Mouse (Mus musculus): Measurements from ENCODE around the gene Ifrd1. TPM values are rescaled to one million over a fixed set of nuclear protein-coding genes. Genes with fewer than 3 reads are reported as not detected.
A peak's percentile ranks its signal among the peaks of the same experiment; 100 is the strongest.

The Ifrd1 gene
- polyA plus RNA-seq, 1 experiment from 2014 or later, result 98.2 TPM

DNA sequence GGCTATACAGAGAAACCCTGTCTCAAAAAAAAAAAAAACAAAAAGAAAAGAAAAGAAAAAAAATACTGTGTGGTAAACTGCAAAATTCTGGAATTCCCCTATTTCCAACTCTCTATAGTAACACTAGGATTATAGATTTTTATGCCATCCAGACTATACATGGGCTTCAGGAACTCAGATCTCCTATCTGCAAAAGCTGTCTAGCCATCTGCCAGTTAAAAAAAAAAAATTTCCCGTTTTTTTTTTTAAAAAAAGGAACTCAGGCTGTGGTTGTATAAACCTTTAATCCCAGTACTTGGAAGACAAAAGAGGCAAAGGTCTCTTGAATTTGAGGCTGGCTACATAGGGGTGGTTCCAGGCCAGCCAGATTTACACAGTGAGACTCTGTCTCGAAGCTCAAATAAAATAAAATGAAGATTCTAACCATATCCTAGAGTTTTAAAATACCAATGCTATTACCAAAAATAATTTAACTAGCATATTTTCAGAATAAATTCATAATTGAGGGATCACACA lies 29.8 kb downstream of the Ifrd1 start:
- Histone ChIP-seq H3K9ac (no peak overlapping the region), H3K4me2 (no peak overlapping the region), H3K9me3 (no peaks in the 10 kb centered on the region), H3K4me3 (no peak overlapping the region), H3K27me3 (replicated peaks) (no peaks in the 10 kb centered on the region), H3K36me3 (peaks cover 43% of the 10 kb centered on the region), H3K4me1 (peaks cover 27% of the 10 kb centered on the region), H3K27ac (replicated peaks) (no peak overlapping the region)
- ATAC-seq (ENCODE audit: extremely low read depth, insufficient number of reproducible peaks, low FRiP score, low TSS enrichment), result no peak
- WGBS, result 64% methylated on average over 2 of the region's 2 CpGs

DNA sequence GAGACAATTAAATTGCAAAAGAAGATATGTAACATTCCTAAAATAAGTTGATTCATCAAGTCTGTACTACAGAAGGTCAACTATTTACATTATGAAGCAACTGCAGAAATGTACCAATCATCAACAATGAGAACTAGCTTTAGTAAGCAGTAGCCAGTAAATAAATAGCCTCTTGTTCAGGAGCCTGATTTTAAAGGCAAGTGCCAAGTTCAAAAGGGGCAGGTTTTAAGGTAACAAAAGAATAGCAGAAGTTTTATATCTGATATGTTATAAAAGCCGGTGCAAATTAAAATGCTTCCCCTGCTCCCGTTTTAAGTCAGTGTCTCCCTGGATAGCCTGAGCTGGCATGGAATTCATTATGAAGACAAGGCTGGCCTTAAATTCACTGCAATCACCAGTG lies 30.5 kb downstream of the Ifrd1 start:
- Histone ChIP-seq H3K4me1 (peaks cover 27% of the 10 kb centered on the region), H3K4me2 (no peak overlapping the region), H3K27me3 (replicated peaks) (no peaks in the 10 kb centered on the region), H3K36me3 (peaks cover 50% of the 10 kb centered on the region), H3K27ac (replicated peaks) (no peak overlapping the region), H3K4me3 (no peak overlapping the region), H3K9me3 (peaks cover 1% of the 10 kb centered on the region; the same call in 1 of the 2 replicates), H3K9ac (no peak overlapping the region)
- WGBS, result 91% methylated on average over 2 of the region's 2 CpGs
- ATAC-seq (ENCODE audit: extremely low read depth, insufficient number of reproducible peaks, low FRiP score, low TSS enrichment), result no peak

DNA sequence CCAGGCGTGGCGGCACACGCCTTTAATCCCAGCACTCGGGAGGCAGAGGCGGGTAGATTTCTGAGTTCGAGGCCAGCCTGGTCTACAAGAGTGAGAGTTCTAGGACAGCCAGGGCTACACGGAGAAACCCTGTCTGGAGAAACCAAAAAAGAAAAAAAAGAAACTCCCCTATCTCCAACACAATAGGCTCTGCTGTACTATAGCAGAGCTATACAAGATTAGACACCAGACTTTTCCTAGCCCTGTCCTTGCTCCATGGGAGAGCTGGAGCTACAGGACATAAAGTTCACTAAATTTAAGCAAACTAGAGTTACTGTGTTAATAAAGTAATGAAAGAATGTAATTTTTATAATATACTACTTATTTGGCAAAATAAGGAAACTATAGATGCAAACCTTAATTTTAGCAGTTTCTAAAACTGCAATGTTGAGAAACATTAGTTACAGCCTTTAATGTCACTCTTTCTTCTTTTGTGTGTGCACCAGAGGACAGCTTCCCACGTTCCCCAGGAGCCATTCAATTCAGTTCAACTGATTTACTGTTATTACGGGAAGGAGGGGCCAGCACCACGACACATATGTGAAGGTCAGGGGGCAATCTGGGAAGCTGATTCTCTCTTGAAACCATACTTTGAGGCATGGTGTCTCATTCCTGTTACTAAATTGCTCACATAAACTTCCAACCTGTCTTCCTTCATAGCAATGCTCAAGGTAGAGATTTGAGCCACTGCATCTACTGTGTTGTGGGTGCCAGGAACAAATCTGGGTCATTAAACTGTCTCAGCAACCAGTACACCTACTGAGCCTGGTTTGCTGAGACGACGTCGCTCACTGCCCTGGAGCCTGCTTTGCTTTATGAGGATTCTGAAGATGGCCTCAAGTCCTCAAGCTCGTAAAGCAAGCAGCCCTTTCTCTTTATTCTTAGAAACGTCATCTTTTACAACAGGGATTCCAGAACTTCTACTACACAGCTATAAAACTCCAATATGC lies 33.1 kb downstream of the Ifrd1 start:
- no peak for ATAC-seq (ENCODE audit: extremely low read depth, insufficient number of reproducible peaks, low FRiP score, low TSS enrichment)
- Histone ChIP-seq H3K27me3 (replicated peaks) (no peaks in the 10 kb centered on the region), H3K27ac (replicated peaks) (no peak overlapping the region), H3K4me1 (peaks cover 12% of the 10 kb centered on the region), H3K9me3 (peaks cover 4% of the 10 kb centered on the region; the same call in 1 of the 2 replicates), H3K4me2 (no peak overlapping the region), H3K9ac (no peak overlapping the region), H3K4me3 (no peak overlapping the region), H3K36me3 (peaks cover 74% of the 10 kb centered on the region)
- 90% methylated on average over 15 of the region's 15 CpGs for WGBS

DNA sequence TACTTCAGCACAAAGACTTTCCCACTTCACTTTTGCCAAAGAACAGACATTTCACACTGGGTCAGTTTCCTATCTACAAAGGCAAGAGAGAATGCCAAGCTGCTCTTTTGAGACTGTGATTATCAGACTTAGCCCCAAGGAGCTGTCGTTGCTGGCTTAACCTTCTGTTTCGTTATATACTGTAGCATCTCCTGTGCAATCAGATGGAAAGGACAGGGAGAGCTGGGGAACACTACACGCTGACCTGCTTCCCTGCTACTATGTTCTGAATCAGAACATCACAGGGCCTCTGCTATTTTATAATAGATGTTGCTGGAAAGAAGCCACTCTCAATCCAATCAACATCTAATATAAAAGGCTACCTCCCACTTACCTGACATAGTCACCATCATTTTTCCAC lies 39.3 kb downstream of the Ifrd1 start:
- WGBS, result 81% methylated on average over 3 of the region's 3 CpGs
- Histone ChIP-seq H3K27me3 (replicated peaks) (no peaks in the 10 kb centered on the region), H3K9ac (no peak overlapping the region), H3K4me2 (no peak overlapping the region), H3K9me3 (peaks cover 4% of the 10 kb centered on the region; the same call in 1 of the 2 replicates), H3K4me3 (no peak overlapping the region), H3K27ac (replicated peaks) (no peak overlapping the region), H3K4me1 (no peaks in the 10 kb centered on the region), H3K36me3 (peaks cover 89% of the 10 kb centered on the region)
- no peak for ATAC-seq (ENCODE audit: extremely low read depth, insufficient number of reproducible peaks, low FRiP score, low TSS enrichment)

DNA sequence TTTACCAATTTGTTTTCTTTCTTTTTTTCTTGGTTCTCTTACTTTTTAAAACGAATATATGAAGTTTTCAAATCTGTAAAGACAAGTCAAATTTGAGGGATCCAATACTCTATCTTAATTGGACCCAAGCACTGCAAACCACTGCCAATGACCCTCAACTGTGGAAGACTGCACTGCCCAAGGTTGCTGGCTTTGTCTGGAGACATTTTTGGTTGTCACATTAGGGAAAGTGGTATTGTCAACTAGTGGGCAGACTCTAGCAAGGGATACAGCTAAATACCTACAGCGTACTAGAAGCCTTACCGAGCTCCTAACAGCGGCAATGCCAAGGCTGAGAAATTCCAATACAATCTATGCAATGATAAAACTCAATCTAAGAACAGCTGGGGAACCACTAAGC lies 40.4 kb downstream of the Ifrd1 start:
- WGBS, result 85% methylated on average over 4 of the region's 4 CpGs
- H3K27me3 ChIP-seq (replicated peaks), result no peaks in the 10 kb centered on the region
- no peak overlapping the region for H3K4me3 ChIP-seq
- no peak overlapping the region for H3K4me2 ChIP-seq
- H3K27ac ChIP-seq (replicated peaks), result no peak overlapping the region
- ATAC-seq (ENCODE audit: extremely low read depth, insufficient number of reproducible peaks, low FRiP score, low TSS enrichment), result no peak
- H3K9ac ChIP-seq, result no peak overlapping the region
- H3K9me3 ChIP-seq, result peaks cover 4% of the 10 kb centered on the region; the same call in 1 of the 2 replicates
- no peaks in the 10 kb centered on the region for H3K4me1 ChIP-seq
- peaks cover 88% of the 10 kb centered on the region for H3K36me3 ChIP-seq

DNA sequence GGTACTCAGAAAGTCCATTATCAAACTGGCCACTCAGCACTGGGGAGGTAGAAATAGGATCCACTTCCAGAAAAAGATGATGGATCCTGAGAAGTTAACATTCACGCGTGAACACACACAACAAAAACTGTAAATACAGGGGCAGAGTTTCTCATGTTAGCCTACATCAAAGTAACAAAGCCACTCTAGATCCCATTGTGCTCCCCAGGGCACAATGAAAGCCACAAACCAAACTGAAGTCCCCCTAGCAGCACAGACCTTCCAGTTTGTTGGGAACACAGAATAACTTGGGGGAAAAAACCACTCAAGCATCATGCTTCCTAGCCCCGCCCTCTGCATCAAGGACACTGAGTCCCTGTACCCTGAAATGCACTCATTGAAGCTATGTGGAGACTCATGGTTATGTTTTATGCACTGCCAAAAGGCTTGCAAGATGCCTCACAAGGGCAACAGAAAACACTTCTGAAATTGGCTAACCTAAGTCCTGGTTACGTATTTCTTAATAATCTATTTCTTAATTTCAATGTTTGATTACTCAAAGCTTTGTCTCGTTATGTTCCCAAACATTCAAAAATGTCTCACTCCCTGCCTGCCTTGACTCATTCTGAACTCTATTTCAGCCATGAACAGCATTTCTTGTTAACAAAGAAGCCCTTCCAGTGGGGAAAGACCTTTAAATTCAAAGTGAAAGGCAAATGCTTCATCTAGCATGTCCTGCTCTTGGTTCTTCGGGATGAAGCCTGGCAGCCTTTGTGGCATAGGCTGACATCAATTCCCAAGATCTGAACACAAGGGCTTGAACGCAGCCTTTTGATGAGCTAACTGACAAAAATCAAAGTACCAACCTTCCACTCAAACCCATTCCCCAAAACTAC lies 45.9 kb downstream of the Ifrd1 start:
- Histone ChIP-seq H3K9ac (no peak overlapping the region), H3K27ac (replicated peaks) (no peak overlapping the region), H3K4me3 (no peak overlapping the region), H3K9me3 (no peaks in the 10 kb centered on the region), H3K27me3 (replicated peaks) (no peaks in the 10 kb centered on the region), H3K36me3 (peaks cover 63% of the 10 kb centered on the region), H3K4me2 (no peak overlapping the region), H3K4me1 (peaks cover 8% of the 10 kb centered on the region)
- no peak for ATAC-seq (ENCODE audit: extremely low read depth, insufficient number of reproducible peaks, low FRiP score, low TSS enrichment)
- WGBS, result 86% methylated on average over 7 of the region's 7 CpGs

DNA sequence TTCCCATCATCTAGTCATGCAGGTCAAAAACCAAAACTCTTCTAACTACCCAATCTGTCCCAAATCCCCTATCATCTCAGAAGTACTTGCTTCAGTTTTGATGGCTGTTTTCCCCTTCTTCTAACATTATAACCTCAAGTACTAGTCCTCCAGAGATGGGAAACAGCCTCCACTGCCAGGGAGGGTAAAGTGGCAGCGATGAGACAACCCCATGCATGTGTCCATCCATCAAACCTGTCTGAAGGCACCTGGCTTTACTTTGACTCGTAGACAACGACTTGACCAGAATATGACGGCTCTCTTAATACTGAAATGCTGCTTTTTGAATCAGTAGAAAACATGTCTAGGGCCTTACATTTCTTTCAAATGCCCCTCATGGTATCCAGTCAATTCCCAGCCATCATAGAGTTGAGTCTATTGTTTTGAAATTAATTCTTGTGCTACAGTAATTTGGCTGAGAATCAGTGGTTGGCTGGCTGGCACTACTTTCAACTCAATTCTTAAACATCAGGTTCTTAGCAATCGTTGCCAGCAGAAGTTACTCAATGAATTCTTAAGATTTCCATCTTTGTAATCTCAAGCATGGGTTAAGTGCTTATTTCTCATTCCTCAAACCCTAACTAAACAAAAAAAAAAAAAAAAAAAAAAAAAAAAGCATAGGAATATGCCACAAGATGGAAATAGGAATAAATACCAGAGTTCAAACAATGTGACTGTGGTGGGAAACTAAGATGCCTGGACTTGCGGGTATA lies 47.6 kb downstream of the Ifrd1 start:
- Histone ChIP-seq H3K27ac (replicated peaks) (no peak overlapping the region), H3K4me2 (no peak overlapping the region), H3K27me3 (replicated peaks) (no peaks in the 10 kb centered on the region), H3K4me1 (peaks cover 12% of the 10 kb centered on the region), H3K4me3 (no peak overlapping the region), H3K9me3 (no peaks in the 10 kb centered on the region), H3K9ac (no peak overlapping the region), H3K36me3 (peaks cover 45% of the 10 kb centered on the region)
- 85% methylated on average over 6 of the region's 6 CpGs for WGBS
- ATAC-seq (ENCODE audit: extremely low read depth, insufficient number of reproducible peaks, low FRiP score, low TSS enrichment), result no peak

DNA sequence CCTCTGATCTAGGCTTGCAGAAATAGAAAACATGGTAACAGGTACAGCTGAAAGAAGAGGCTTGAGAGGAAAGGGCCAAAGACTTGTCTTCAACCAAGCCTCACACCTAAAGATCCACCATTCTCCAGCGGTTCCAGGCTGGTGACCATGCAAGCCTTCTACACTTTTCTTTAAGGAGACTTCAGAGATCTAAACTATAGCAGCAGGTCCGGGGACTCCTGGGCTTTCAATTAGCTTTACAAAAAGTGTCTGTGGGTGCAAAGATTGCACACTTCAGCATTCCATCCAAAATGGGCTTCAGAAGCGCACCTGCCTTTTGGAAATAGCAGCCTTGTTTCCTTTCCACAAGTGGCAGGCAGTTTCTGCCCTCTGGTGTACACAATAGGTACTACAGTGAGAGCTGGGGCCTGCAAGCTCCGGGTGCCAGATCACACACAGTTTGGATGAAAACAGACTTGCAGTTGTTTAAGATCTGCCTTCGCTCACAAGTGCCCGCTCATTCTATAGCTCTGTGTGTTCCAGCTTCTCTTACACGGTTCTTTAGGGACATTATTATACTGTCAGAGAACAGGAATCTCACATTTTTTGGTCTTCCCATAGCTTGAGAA lies 48.4 kb downstream of the Ifrd1 start:
- Histone ChIP-seq H3K9ac (peak overlapping the region; percentile 79), H3K4me1 (peaks cover 12% of the 10 kb centered on the region), H3K4me3 (peak overlapping the region; percentile 55), H3K27me3 (replicated peaks) (no peaks in the 10 kb centered on the region), H3K36me3 (peaks cover 38% of the 10 kb centered on the region), H3K27ac (replicated peaks) (peak overlapping the region; percentile 93), H3K4me2 (peak overlapping the region; percentile 69), H3K9me3 (no peaks in the 10 kb centered on the region)
- 0 out of 2 replicates have a peak, but pooled peaks have one; percentile 23 for ATAC-seq (ENCODE audit: extremely low read depth, insufficient number of reproducible peaks, low FRiP score, low TSS enrichment)
- 38% methylated on average over 7 of the region's 7 CpGs for WGBS

DNA sequence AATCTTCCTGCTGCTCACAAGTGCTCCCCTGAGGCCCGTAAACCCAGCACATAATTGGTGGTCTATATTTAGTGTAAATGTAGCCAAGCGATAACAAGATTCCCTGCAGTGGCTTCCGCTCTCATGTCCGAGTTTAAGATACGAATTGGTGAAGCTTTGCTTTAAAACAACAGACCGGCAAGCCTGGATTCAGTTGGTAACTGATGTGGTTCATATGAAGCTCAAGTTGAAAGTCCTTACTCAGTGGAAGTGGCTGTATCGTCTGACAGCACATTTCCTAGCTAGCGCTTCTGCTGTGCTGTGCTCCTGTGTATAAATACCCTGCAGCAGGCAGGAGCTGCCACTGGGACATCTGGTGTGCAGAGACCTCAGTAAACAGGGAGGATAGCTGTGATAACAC lies 49.0 kb downstream of the Ifrd1 start, which contains the start of gene Lsmem1:
TSS of gene Lsmem1 (minus strand) at position 189 of the 400 bp plus-strand sequence.
- no peaks in the 10 kb centered on the region for H3K27me3 ChIP-seq (replicated peaks)
- peak within 1 kb of the TSS; percentile 79 for H3K9ac ChIP-seq
- H3K9me3 ChIP-seq, result no peaks in the 10 kb centered on the region
- WGBS, result 31% methylated on average over 8 of the region's 8 CpGs
- H3K36me3 ChIP-seq, result peaks cover 32% of the 10 kb centered on the region
- peaks cover 12% of the 10 kb centered on the region for H3K4me1 ChIP-seq
- H3K27ac ChIP-seq (replicated peaks), result peak within 1 kb of the TSS; percentile 93
- peak within 1 kb of the TSS; percentile 69 for H3K4me2 ChIP-seq
- H3K4me3 ChIP-seq, result peak within 1 kb of the TSS; percentile 55
- no peak for ATAC-seq (ENCODE audit: extremely low read depth, insufficient number of reproducible peaks, low FRiP score, low TSS enrichment)

DNA sequence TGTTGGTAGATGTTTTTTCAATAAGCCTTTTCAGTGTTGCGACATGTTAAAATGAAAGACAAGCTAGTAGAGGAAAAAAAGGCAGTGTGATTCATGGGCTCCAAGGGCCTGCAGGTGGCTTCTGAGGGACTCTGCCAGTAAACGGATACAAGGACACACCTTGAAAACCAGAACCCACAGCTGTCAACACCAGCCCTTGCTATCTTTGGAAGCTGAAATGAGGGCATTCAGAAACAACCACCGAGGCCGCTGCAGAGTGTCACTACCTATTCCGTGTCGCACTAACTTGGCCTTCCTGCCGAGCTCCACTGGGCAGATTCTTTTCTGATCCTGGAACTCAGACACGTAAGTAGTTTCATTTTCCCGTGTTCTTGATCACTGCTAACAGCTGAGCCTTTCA lies 49.9 kb downstream of the Ifrd1 start:
- H3K4me2 ChIP-seq, result peak overlapping the region; percentile 69
- peak overlapping the region; percentile 93 for H3K27ac ChIP-seq (replicated peaks)
- no peaks in the 10 kb centered on the region for H3K9me3 ChIP-seq
- ATAC-seq (ENCODE audit: extremely low read depth, insufficient number of reproducible peaks, low FRiP score, low TSS enrichment), result no peak
- H3K36me3 ChIP-seq, result peaks cover 23% of the 10 kb centered on the region
- peak overlapping the region; percentile 79 for H3K9ac ChIP-seq
- H3K27me3 ChIP-seq (replicated peaks), result no peaks in the 10 kb centered on the region
- 40% methylated on average over 9 of the region's 9 CpGs for WGBS
- H3K4me3 ChIP-seq, result peak overlapping the region; percentile 55
- peaks cover 12% of the 10 kb centered on the region for H3K4me1 ChIP-seq

Data from heart, embryonic 13.5 days (tissue).